Mouse (Mus musculus): ENCODE results near the gene Mpzl3. TPM values are rescaled to one million over a fixed set of nuclear protein-coding genes. Genes with fewer than 3 reads are reported as not detected.

The Mpzl3 gene
- polyA plus RNA-seq, 1 experiment from 2014 or later = 4.0 TPM

- Histone ChIP-seq H3K36me3 (ENCODE audit: control insufficient read depth, insufficient read depth, low read length) (no peaks in the 10 kb centered on the region), H3K4me1 (ENCODE audit: control insufficient read depth, insufficient read depth, low read length) (peaks cover 7% of the 10 kb centered on the region; the same call in 1 of the 2 replicates), H3K9me3 (ENCODE audit: control insufficient read depth, low read length) (no peaks in the 10 kb centered on the region), H3K9ac (ENCODE audit: low read depth, low read length) (0 out of 2 replicates have a peak within 1 kb of the TSS, but pooled peaks have one; percentile 11), H3K4me3 (ENCODE audit: low read depth, low read length) (no peak within 1 kb of the TSS), H3K4me2 (ENCODE audit: low read depth, low read length) (peak within 1 kb of the TSS; percentile 34), H3K27ac (replicated peaks; ENCODE audit: low read depth, low read length) (no peak within 1 kb of the TSS), H3K27me3 (replicated peaks; ENCODE audit: control insufficient read depth, insufficient read depth, low read length) (peaks cover 42% of the 10 kb centered on the region)
- ATAC-seq (ENCODE audit: low read depth) (no peak), DNase-seq (ENCODE audit: low spot score) (no peak)
- 45% methylated on average over 5 of the region's 5 CpGs for WGBS
Observed at GRCm38 (mm10) chr9:45039499-45039898, 15.5 kb upstream of the Mpzl3 start, which contains the start of gene Mpzl2. Gene Mpzl2, plus strand, starts transcription at chr9:45039799.

GRCm38 (mm10) chr9:45040066-45040845 is 14.7 kb upstream of the Mpzl3 start:
- Histone ChIP-seq H3K9ac (ENCODE audit: low read depth, low read length) (0 out of 2 replicates have a peak overlapping the region, but pooled peaks have one; percentile 11), H3K4me3 (ENCODE audit: low read depth, low read length) (no peak overlapping the region), H3K4me1 (ENCODE audit: control insufficient read depth, insufficient read depth, low read length) (peaks cover 7% of the 10 kb centered on the region; the same call in 1 of the 2 replicates), H3K4me2 (ENCODE audit: low read depth, low read length) (peak overlapping the region; percentile 34), H3K9me3 (ENCODE audit: control insufficient read depth, low read length) (no peaks in the 10 kb centered on the region), H3K36me3 (ENCODE audit: control insufficient read depth, insufficient read depth, low read length) (no peaks in the 10 kb centered on the region), H3K27ac (replicated peaks; ENCODE audit: low read depth, low read length) (no peak overlapping the region), H3K27me3 (replicated peaks; ENCODE audit: control insufficient read depth, insufficient read depth, low read length) (peaks cover 42% of the 10 kb centered on the region)
- no peak for DNase-seq (ENCODE audit: low spot score)
- 16% methylated on average over 14 of the region's 14 CpGs for WGBS
- no peak for ATAC-seq (ENCODE audit: low read depth)

- Histone ChIP-seq H3K4me1 (ENCODE audit: control insufficient read depth, insufficient read depth, low read length) (peaks cover 7% of the 10 kb centered on the region; the same call in 1 of the 2 replicates), H3K27ac (replicated peaks; ENCODE audit: low read depth, low read length) (0 out of 2 replicates have a peak overlapping the region, but pooled peaks have one; percentile 33), H3K4me3 (ENCODE audit: low read depth, low read length) (no peak overlapping the region), H3K9me3 (ENCODE audit: control insufficient read depth, low read length) (no peaks in the 10 kb centered on the region), H3K9ac (ENCODE audit: low read depth, low read length) (no peak overlapping the region), H3K27me3 (replicated peaks; ENCODE audit: control insufficient read depth, insufficient read depth, low read length) (peaks cover 42% of the 10 kb centered on the region), H3K4me2 (ENCODE audit: low read depth, low read length) (peak overlapping the region; percentile 34; the same call in 1 of the 2 replicates), H3K36me3 (ENCODE audit: control insufficient read depth, insufficient read depth, low read length) (no peaks in the 10 kb centered on the region)
- 39% methylated on average over 17 of the region's 17 CpGs for WGBS
- DNase-seq (ENCODE audit: low spot score) = no peak
- ATAC-seq (ENCODE audit: low read depth) = no peak
Observed at GRCm38 (mm10) chr9:45041131-45041838, 13.7 kb upstream of the Mpzl3 start.

GRCm38 (mm10) chr9:45042056-45042720 is 12.8 kb upstream of the Mpzl3 start:
- Histone ChIP-seq H3K27ac (replicated peaks; ENCODE audit: low read depth, low read length) (peak overlapping the region; percentile 35; the same call in 1 of the 2 replicates), H3K27me3 (replicated peaks; ENCODE audit: control insufficient read depth, insufficient read depth, low read length) (peaks cover 42% of the 10 kb centered on the region), H3K4me3 (ENCODE audit: low read depth, low read length) (peak overlapping the region; percentile 36), H3K9me3 (ENCODE audit: control insufficient read depth, low read length) (no peaks in the 10 kb centered on the region), H3K4me2 (ENCODE audit: low read depth, low read length) (peak overlapping the region; percentile 55), H3K9ac (ENCODE audit: low read depth, low read length) (peak overlapping the region; percentile 47; the same call in 1 of the 2 replicates), H3K36me3 (ENCODE audit: control insufficient read depth, insufficient read depth, low read length) (no peaks in the 10 kb centered on the region), H3K4me1 (ENCODE audit: control insufficient read depth, insufficient read depth, low read length) (peaks cover 7% of the 10 kb centered on the region; the same call in 1 of the 2 replicates)
- DNase-seq (ENCODE audit: low spot score) (peak; percentile 75), ATAC-seq (ENCODE audit: low read depth) (peak; percentile 93)
- WGBS = 2% methylated on average over 20 of the region's 20 CpGs

- H3K4me1 ChIP-seq (ENCODE audit: control insufficient read depth, insufficient read depth, low read length) = peaks cover 7% of the 10 kb centered on the region; the same call in 1 of the 2 replicates
- ATAC-seq (ENCODE audit: low read depth) (peak; percentile 60; the same call in 1 of the 2 replicates), DNase-seq (ENCODE audit: low spot score) (peak; percentile 39)
- H3K4me3 ChIP-seq (ENCODE audit: low read depth, low read length) = peak overlapping the region; percentile 36
- H3K36me3 ChIP-seq (ENCODE audit: control insufficient read depth, insufficient read depth, low read length) = no peaks in the 10 kb centered on the region
- no peaks in the 10 kb centered on the region for H3K9me3 ChIP-seq (ENCODE audit: control insufficient read depth, low read length)
- peak overlapping the region; percentile 55 for H3K4me2 ChIP-seq (ENCODE audit: low read depth, low read length)
- peak overlapping the region; percentile 47 for H3K9ac ChIP-seq (ENCODE audit: low read depth, low read length)
- H3K27me3 ChIP-seq (replicated peaks; ENCODE audit: control insufficient read depth, insufficient read depth, low read length) = peaks cover 42% of the 10 kb centered on the region
- peak overlapping the region; percentile 35; the same call in 1 of the 2 replicates for H3K27ac ChIP-seq (replicated peaks; ENCODE audit: low read depth, low read length)
- WGBS = under 1% methylated on average over 10 of the region's 10 CpGs
Observed at GRCm38 (mm10) chr9:45042947-45043346, 12.0 kb upstream of the Mpzl3 start.

- H3K27ac ChIP-seq (replicated peaks; ENCODE audit: low read depth, low read length) = no peak overlapping the region
- H3K4me2 ChIP-seq (ENCODE audit: low read depth, low read length) = no peak overlapping the region
- H3K9ac ChIP-seq (ENCODE audit: low read depth, low read length) = no peak overlapping the region
- no peaks in the 10 kb centered on the region for H3K4me1 ChIP-seq (ENCODE audit: control insufficient read depth, insufficient read depth, low read length)
- no peaks in the 10 kb centered on the region for H3K36me3 ChIP-seq (ENCODE audit: control insufficient read depth, insufficient read depth, low read length)
- H3K9me3 ChIP-seq (ENCODE audit: control insufficient read depth, low read length) = no peaks in the 10 kb centered on the region
- ATAC-seq (ENCODE audit: low read depth) (no peak), DNase-seq (ENCODE audit: low spot score) (no peak)
- peaks cover 20% of the 10 kb centered on the region for H3K27me3 ChIP-seq (replicated peaks; ENCODE audit: control insufficient read depth, insufficient read depth, low read length)
- no peak overlapping the region for H3K4me3 ChIP-seq (ENCODE audit: low read depth, low read length)
- 87% methylated on average over 16 of the region's 16 CpGs for WGBS
Observed at GRCm38 (mm10) chr9:45046973-45047372, 8.0 kb upstream of the Mpzl3 start.

- Histone ChIP-seq H3K9ac (ENCODE audit: low read depth, low read length) (no peak overlapping the region), H3K4me1 (ENCODE audit: control insufficient read depth, insufficient read depth, low read length) (no peaks in the 10 kb centered on the region), H3K27ac (replicated peaks; ENCODE audit: low read depth, low read length) (no peak overlapping the region), H3K36me3 (ENCODE audit: control insufficient read depth, insufficient read depth, low read length) (no peaks in the 10 kb centered on the region), H3K27me3 (replicated peaks; ENCODE audit: control insufficient read depth, insufficient read depth, low read length) (peaks cover 11% of the 10 kb centered on the region; the same call in 1 of the 2 replicates), H3K9me3 (ENCODE audit: control insufficient read depth, low read length) (no peaks in the 10 kb centered on the region), H3K4me2 (ENCODE audit: low read depth, low read length) (no peak overlapping the region), H3K4me3 (ENCODE audit: low read depth, low read length) (no peak overlapping the region)
- 30% methylated on average over 4 of the region's 4 CpGs for WGBS
- ATAC-seq (ENCODE audit: low read depth) (no peak), DNase-seq (ENCODE audit: low spot score) (no peak)
Observed at GRCm38 (mm10) chr9:45048511-45048910, 6.5 kb upstream of the Mpzl3 start.

- DNase-seq (ENCODE audit: low spot score) (no peak), ATAC-seq (ENCODE audit: low read depth) (no peak)
- WGBS = 92% methylated on average over 1 of the region's 1 CpGs
- no peak overlapping the region for H3K4me3 ChIP-seq (ENCODE audit: low read depth, low read length)
- H3K4me1 ChIP-seq (ENCODE audit: control insufficient read depth, insufficient read depth, low read length) = no peaks in the 10 kb centered on the region
- H3K9me3 ChIP-seq (ENCODE audit: control insufficient read depth, low read length) = no peaks in the 10 kb centered on the region
- no peaks in the 10 kb centered on the region for H3K36me3 ChIP-seq (ENCODE audit: control insufficient read depth, insufficient read depth, low read length)
- no peak overlapping the region for H3K27ac ChIP-seq (replicated peaks; ENCODE audit: low read depth, low read length)
- H3K27me3 ChIP-seq (replicated peaks; ENCODE audit: control insufficient read depth, insufficient read depth, low read length) = 0 out of 2 replicates have a peak, but pooled peaks cover 4% of the 10 kb centered on the region
- H3K4me2 ChIP-seq (ENCODE audit: low read depth, low read length) = no peak overlapping the region
- H3K9ac ChIP-seq (ENCODE audit: low read depth, low read length) = no peak overlapping the region
Observed at GRCm38 (mm10) chr9:45049731-45050130, 5.3 kb upstream of the Mpzl3 start.
